Mouse (Mus musculus): ENCODE data around the gene Hlcs.

Gene Hlcs

DNA sequence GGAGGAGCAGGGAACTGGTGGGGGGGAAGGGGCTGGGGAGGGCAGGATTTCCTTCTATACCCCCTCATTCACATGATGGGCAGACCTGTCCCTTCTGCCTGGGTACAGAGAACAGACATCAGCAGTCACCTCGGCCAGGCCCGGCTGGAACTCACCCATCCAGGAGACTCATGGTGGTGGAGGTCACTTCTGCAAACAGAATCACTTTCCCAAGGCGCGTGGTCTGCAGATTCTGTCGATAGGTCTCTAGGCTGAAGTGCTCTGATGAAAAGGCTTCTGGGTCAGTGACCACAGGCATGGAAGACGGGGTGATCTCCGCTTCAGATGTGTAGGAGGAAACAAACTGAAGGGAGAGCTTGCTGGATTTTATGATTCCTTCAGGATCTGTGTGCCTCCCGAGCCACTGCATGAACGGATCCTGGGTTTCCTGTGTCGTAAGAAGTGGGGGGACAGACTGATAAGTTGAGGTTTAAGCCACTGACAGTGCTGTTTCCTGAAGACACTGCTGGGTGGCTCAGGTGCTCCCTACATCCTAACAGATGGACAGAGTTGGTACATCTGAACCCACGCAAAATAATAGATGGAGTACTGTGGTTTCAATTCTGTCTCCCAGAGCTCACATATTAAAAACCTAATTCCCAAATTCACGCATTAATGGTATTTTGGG lies 82.3 kb downstream of the Hlcs start:
- Histone ChIP-seq H3K27me3 (ENCODE audit: control insufficient read depth, insufficient read depth, low read length, poor library complexity, severe bottlenecking) (no peaks in the 10 kb centered on the region), H3K36me3 (ENCODE audit: control insufficient read depth, insufficient read depth, low read length, poor library complexity, severe bottlenecking) (no peaks in the 10 kb centered on the region)
- DNase-seq (ENCODE audit: low read depth, low spot score), result no peak

DNA sequence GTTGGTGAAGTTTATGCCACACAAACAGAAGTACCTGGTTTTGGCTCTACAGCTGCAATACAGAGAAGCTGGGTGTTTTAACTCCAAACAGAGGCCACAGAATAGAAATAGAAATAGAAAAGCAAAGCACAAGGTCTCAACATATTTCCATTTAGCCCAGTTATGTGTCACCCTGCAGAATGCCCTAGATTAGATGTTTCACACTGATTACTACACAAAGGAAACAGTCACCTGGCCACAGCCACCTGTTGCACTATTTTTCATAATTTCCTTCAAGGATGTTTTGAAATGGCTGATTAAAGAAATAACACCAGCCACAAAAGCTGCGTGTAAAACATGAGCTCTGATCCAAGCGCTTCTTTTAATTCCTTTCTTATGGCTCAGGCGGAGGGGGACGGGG lies 82.9 kb downstream of the Hlcs start:
- H3K27me3 ChIP-seq (ENCODE audit: control insufficient read depth, insufficient read depth, low read length, poor library complexity, severe bottlenecking), result no peaks in the 10 kb centered on the region
- H3K36me3 ChIP-seq (ENCODE audit: control insufficient read depth, insufficient read depth, low read length, poor library complexity, severe bottlenecking), result no peaks in the 10 kb centered on the region
- DNase-seq (ENCODE audit: low read depth, low spot score), result no peak

DNA sequence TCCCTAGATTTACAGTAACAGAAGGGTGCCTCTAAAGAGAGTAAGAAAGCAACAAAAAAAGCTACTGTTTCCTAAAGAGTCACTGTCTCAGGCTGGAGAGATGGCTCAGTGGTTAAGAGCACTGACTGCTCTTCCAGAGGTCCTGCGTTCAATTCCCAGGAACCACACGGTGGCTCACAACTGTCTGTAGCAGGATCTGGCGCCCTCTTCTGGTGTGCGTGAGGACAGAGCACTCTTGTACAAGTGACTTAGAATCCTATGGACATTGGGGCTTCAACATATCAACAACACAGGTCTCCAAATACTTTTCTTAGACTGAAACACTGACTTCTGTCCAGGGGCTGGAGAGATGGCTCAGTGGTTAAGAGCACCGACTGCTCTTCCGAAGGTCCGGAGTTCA lies 83.5 kb downstream of the Hlcs start:
- no peak for DNase-seq (ENCODE audit: low read depth, low spot score)
- H3K36me3 ChIP-seq (ENCODE audit: control insufficient read depth, insufficient read depth, low read length, poor library complexity, severe bottlenecking), result no peaks in the 10 kb centered on the region
- H3K27me3 ChIP-seq (ENCODE audit: control insufficient read depth, insufficient read depth, low read length, poor library complexity, severe bottlenecking), result no peaks in the 10 kb centered on the region

DNA sequence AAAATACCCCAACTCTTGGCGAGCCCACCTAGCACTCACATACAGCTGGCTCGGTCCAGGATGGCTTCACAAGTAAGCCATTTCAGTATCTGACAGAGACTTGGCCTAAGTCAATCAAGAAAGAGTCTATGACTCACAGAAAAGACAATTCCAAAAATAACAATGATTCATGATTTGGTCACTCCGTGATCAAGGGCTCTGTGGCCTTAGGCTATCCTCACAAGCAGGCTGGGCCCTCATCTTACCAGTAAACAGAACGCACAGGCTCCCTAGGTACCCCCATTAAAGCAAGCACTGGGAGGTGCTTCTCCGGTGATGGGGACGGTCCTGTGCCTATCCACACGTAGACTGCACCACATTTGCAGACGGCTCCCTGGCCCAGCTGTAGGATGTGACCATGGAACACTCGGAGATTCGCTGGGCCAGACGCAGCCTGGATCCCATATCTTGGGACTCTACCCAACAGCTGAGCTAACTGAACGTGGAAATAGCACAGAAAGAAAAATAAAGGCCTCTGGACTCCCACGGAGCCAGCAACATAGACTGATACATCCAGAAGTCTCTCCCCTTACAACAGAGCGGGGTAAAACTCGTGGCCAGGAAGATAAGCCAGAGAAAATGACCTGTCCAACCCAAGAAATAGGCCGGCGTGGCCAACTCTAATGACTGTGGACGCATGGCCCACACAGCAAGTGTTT lies 84.4 kb downstream of the Hlcs start:
- Histone ChIP-seq H3K36me3 (ENCODE audit: control insufficient read depth, insufficient read depth, low read length, poor library complexity, severe bottlenecking) (no peaks in the 10 kb centered on the region), H3K27me3 (ENCODE audit: control insufficient read depth, insufficient read depth, low read length, poor library complexity, severe bottlenecking) (no peaks in the 10 kb centered on the region)
- DNase-seq (ENCODE audit: low read depth, low spot score), result no peak

DNA sequence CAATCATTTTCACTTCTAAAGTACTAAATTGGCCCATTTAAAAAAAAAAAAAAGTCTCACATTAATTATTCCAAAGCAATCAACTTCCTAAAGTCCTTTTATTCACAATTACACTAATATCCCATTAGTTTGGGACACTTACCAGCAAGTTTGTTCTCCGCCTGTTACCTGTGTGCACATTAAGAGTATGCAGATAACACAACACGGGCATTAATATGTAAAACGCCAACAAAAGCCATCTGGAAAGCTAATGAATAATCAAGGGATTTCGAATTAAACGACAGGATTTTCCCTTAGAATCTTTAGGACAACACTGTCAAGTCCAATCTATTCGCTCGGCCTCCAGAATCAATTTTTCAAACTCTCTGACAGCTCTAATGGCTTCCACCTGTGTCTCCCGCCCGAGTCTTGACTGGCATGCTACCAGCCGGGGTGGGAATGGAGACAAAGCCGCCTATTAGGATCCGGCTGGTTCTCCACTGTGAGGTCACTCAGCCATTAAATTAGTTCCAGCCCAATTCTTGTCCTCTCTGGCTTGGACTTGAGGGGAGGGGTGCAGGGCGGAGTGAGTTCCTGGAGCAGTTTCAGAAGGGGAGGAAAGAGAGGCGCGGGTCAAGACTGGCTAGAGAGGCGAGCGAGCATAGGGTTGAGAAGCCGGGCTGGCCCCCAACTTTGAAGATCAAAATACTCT lies 85.9 kb downstream of the Hlcs start:
- Histone ChIP-seq H3K27me3 (ENCODE audit: control insufficient read depth, insufficient read depth, low read length, poor library complexity, severe bottlenecking) (no peaks in the 10 kb centered on the region), H3K36me3 (ENCODE audit: control insufficient read depth, insufficient read depth, low read length, poor library complexity, severe bottlenecking) (no peaks in the 10 kb centered on the region)
- no peak for DNase-seq (ENCODE audit: low read depth, low spot score)

DNA sequence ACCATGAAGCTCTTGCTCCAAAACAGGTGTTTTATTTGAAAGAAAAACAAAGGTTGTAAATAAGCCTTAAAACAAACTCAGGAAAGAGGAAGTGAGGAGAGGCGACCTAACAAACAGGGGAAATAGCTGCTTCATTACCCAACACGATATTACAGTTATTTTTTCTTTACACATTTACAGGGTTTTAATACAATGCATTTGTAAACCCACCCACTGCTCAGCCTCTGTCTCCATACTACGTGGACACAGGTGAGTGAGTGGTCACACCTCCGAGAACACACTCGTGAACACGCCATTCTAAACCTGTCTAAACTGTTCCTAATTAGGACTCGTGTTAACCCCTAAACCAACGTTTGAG lies 90.0 kb downstream of the Hlcs start:
- H3K27me3 ChIP-seq (ENCODE audit: control insufficient read depth, insufficient read depth, low read length, poor library complexity, severe bottlenecking), result no peaks in the 10 kb centered on the region
- H3K36me3 ChIP-seq (ENCODE audit: control insufficient read depth, insufficient read depth, low read length, poor library complexity, severe bottlenecking), result no peaks in the 10 kb centered on the region
- DNase-seq (ENCODE audit: low read depth, low spot score), result peak; percentile 55

DNA sequence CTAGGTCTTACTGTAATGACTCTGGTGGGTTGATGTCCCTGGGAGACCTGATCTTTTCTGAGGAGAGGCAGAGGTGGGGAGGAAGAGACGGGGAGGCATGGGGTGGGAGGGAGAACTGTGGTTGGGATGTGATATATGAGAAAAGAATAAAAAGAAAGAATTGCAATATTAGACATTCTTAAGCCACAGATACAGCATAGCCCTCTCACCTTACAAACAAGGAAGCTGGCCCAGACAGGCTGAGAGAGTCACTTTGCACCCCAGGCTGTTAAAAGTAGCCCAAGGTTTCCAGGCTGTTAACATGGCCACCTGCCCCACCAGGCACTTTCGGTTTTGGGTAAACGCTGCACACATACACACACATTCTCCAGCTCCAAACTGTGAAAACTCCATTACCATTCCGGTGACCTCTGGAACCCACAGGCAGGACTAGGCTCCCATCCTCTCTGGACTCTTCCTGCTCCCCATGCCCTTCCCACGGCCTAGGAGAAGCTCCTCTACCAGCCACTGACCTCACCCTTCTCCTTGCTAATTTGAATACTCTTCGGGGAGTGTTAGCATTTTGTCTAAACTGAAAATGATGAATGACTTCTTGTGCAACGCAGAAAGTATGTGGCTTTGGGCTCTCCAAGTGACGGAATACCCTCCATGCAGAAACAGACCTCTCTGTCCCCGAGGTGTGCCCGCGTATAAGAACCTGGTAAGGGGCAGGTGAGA lies 90.6 kb downstream of the Hlcs start:
- DNase-seq (ENCODE audit: low read depth, low spot score), result peak; percentile 49
- H3K27me3 ChIP-seq (ENCODE audit: control insufficient read depth, insufficient read depth, low read length, poor library complexity, severe bottlenecking), result no peaks in the 10 kb centered on the region
- H3K36me3 ChIP-seq (ENCODE audit: control insufficient read depth, insufficient read depth, low read length, poor library complexity, severe bottlenecking), result no peaks in the 10 kb centered on the region

DNA sequence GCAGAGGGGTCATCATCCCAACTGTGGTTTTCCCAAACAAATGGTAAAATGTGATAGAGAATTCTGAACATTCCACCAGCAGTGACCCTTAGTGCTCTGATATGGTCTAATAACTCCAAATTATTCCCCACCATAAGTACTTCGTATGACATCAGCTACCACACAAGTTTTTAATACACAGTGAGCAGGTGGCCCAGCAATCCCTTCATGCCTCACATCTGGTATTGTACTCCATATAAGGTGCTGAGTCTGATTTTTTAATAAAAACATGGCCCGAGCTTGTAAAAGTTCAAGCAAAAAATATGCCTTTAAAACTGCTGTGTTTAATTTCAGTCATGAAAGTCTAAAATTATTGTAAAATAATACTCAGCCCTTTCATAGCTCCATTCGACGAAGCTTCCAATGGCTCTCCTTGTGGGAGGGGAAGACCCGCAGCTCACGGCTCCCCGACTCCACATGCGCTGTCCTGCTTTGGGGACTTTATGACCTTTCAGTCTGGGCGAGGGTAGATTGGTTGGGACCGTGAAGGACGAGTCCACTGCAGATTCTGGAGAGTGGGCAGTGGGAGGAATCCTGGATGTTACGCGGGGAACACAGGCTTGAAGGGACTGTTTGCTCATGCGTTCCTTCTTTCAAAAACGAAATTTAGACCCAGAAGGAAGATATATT lies 102.5 kb downstream of the Hlcs start:
- H3K27me3 ChIP-seq (ENCODE audit: control insufficient read depth, insufficient read depth, low read length, poor library complexity, severe bottlenecking), result no peaks in the 10 kb centered on the region
- peaks cover 6% of the 10 kb centered on the region; the same call in 1 of the 2 replicates for H3K36me3 ChIP-seq (ENCODE audit: control insufficient read depth, insufficient read depth, low read length, poor library complexity, severe bottlenecking)
- no peak for DNase-seq (ENCODE audit: low read depth, low spot score)

DNA sequence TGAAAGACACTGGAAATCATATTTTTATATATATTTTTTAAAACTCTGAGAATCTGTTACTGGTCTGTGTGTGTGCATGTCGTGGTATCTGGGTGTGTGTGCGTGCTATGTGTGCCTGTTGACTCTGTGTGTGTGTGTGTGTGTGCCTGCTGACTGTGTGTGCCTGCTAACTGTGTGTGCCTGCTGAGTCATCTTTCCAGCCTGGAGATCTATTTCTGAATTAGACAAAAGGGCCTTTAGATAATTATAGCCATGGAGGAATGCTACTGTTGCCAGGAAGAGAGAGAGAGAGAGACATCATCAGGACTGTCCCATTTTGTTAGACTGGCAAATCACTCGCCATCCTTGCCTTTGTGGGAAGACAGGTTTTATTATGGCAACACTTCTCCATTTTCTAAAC lies 103.7 kb downstream of the Hlcs start:
- Histone ChIP-seq H3K36me3 (ENCODE audit: control insufficient read depth, insufficient read depth, low read length, poor library complexity, severe bottlenecking) (peaks cover 6% of the 10 kb centered on the region; the same call in 1 of the 2 replicates), H3K27me3 (ENCODE audit: control insufficient read depth, insufficient read depth, low read length, poor library complexity, severe bottlenecking) (no peaks in the 10 kb centered on the region)
- no peak for DNase-seq (ENCODE audit: low read depth, low spot score)

DNA sequence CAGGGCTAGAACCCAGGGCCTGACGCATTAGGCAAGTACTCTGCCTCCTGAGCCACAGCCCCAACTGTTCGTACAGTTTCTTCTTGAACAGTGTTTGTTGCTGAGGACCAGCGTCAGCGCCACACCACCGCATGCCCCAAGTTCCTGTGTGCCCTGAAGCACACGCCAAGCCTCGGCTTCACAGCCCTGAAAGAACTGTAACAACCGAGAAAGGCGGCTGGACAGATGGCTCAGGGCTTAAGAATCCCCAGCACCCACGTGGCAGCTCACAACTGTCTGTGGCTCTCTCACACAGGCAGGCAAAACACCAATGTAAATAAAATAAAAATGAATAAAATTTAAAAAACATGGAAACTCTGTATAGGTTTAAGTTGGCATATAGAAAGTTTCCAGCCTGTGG lies 104.5 kb downstream of the Hlcs start:
- Histone ChIP-seq H3K36me3 (ENCODE audit: control insufficient read depth, insufficient read depth, low read length, poor library complexity, severe bottlenecking) (peaks cover 6% of the 10 kb centered on the region; the same call in 1 of the 2 replicates), H3K27me3 (ENCODE audit: control insufficient read depth, insufficient read depth, low read length, poor library complexity, severe bottlenecking) (no peaks in the 10 kb centered on the region)
- DNase-seq (ENCODE audit: low read depth, low spot score), result no peak

DNA sequence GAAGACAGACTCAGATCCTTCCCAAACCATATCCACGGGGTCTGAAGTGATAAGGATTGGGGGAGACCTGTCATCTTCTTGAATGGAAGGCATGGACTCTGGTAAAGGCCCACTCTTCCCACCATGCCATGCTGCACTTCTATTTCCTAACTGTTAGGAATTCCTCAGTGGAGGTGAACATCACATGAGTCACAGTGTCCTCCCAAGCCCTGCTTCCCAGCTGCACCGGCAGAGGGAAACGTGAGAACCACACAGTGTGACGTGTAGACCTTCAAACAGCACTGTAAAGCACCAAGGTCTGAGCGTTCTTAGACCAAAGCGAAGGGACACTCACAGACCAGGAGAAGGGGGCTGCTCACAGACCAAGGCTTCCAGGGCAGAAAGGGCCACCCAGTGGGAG lies 105.2 kb downstream of the Hlcs start:
- no peak for DNase-seq (ENCODE audit: low read depth, low spot score)
- peaks cover 6% of the 10 kb centered on the region; the same call in 1 of the 2 replicates for H3K36me3 ChIP-seq (ENCODE audit: control insufficient read depth, insufficient read depth, low read length, poor library complexity, severe bottlenecking)
- H3K27me3 ChIP-seq (ENCODE audit: control insufficient read depth, insufficient read depth, low read length, poor library complexity, severe bottlenecking), result no peaks in the 10 kb centered on the region

DNA sequence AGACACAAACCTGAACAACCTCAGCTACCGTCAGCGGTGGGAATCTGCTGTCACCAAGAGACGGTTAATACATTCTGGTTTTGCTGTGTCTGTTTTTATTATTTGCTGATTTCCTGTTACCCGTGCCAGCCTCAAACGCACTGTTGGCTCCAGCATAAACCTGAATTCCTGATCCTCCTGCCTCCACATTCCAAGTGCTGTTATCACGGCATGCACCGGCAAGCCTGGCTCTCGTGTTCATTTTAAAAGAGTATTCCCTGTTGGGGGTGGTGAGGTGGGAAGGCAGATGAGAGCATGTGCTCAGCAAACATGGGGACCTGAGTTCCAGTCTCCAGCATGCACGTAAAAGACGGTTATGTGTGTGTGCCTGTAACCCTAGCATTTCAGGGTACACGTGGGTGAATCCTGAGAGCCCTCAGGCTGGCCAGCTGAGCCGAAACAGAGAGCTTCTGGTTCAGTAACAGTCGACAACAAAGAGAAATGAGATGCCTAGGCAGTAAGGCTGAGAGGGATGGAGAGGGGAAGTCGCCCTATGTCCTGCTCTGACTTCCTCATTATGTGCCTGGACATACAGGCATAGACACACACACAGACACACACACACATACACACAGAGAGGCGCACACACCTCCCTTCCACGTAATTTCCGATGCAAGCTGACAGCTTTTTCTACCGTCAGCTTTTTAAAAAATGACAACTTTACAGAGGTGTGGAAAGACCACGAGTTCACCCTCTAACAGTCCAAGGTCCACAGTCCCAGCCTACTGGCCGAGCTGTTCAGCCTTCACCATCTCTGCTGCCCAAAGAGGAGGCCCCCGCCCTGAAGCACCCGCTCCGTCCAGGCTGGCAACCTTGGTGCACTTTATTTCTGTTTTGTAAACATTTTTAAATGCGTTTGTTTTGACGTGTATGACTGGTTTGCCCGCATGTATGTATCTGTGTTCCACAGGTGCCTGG lies 107.6 kb downstream of the Hlcs start:
- peak; percentile 7 for DNase-seq (ENCODE audit: low read depth, low spot score)
- H3K27me3 ChIP-seq (ENCODE audit: control insufficient read depth, insufficient read depth, low read length, poor library complexity, severe bottlenecking), result no peaks in the 10 kb centered on the region
- 0 out of 2 replicates have a peak, but pooled peaks cover 5% of the 10 kb centered on the region for H3K36me3 ChIP-seq (ENCODE audit: control insufficient read depth, insufficient read depth, low read length, poor library complexity, severe bottlenecking)

DNA sequence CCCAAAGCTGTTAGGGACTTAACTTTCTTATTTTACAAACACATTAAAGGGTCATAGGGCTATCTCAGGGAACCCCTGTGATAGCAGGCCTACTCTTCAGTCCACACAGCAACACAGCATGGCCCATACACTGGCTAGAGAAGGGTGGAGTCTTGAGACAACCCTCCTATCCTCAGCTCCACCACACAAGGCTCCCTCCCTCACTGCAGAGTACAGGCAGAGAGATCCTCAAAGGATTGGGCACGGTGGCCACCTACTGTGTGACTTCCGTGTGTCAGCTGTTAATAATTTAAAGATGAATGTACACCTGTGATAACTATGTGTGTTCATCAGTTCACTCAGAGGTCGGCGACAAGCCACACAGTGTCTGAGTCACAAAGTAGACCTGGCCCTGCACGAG lies 112.0 kb downstream of the Hlcs start:
- Histone ChIP-seq H3K27me3 (ENCODE audit: control insufficient read depth, insufficient read depth, low read length, poor library complexity, severe bottlenecking) (no peaks in the 10 kb centered on the region), H3K36me3 (ENCODE audit: control insufficient read depth, insufficient read depth, low read length, poor library complexity, severe bottlenecking) (no peaks in the 10 kb centered on the region)

More for the DNA sequence above, 112.0 kb downstream of the Hlcs start:
- no peak for DNase-seq (ENCODE audit: low read depth, low spot score)

All from splenic B cell, adult 2 months (primary cell).